Mouse (Mus musculus): ENCODE measurements at regions not wholly inside any gene's neighbourhood (a gene's known extent, or its start where the extent isn't known, plus 50 kb on each side); places are given as distances from the start of the nearest gene placed in this dataset.
A peak's percentile ranks its signal among the peaks of the same experiment; 100 is the strongest.
"Not testable (repeated sequence)": the region's sequence is repeated elsewhere in the genome, so short reads cannot be mapped to it uniquely, and the experiment has no call there.

DNA sequence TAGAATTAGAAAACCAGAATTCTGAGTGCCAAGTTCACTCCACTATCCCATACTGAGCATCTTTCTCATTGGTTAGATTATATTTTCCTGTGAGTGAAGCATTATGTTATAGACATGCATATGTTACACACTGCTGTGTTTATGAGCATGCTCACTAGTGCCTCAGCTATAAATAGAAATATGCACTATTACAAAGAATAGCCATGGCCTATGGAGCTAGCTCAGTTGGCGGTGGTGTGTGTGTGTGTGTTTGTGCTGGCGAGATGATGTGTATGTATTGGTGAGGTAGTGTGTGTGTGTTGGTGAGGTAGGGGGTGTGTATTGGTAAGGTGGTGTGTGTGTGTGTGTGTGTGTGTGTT, 106.2 kb downstream of the Sec31a start:
- Histone ChIP-seq H3K4me2 (replicated peaks) (no peak overlapping the region), H3K9ac (no peak overlapping the region), H3K4me3 (replicated peaks) (no peak overlapping the region), H3K27ac (no peak overlapping the region), H3K36me3 (no peaks in the 10 kb centered on the region), H3K9me3 (no peaks in the 10 kb centered on the region), H3K27me3 (replicated peaks) (no peaks in the 10 kb centered on the region), H3K4me1 (replicated peaks) (no peaks in the 10 kb centered on the region)
- ATAC-seq = no peak
- 89% methylated on average over 2 of the region's 2 CpGs for WGBS

DNA sequence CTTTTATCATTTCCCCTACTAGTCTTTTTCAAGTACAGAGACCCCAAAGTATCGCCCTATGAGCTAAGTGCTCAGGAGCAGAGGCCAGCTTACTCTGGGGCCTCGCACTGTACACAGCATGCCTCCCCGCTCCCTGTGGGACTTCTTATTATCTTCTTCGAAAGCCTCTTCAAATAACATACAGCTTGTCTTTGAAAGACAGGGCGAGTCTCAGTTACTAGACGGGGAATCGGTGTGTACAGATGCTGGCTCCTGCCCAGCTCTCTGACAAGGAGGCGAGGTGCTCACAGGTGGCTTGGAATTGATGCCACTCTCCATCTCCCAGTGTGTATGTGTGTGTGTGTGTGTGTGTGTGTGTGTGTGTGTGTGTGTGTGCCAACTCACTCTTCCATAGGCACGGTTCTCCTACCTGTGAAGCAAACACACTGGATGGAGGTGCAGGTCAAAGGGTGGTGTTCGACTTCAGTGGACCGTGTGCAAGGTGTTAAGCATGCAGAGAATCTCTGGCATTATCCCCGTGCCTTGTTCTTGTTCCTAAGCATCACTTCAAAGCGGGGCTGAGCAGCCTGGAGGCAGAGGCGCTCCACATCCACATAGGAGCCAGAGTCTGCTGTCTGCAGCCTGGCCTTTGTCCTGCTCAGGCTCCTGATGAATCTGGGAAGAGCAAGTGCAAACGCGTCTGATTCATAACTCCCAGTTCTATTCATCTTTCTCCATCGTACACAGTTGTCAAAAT, 106.8 kb downstream of the Sec31a start:
- Histone ChIP-seq H3K27ac (no peak overlapping the region), H3K4me1 (replicated peaks) (no peaks in the 10 kb centered on the region), H3K27me3 (replicated peaks) (no peaks in the 10 kb centered on the region), H3K4me2 (replicated peaks) (no peak overlapping the region), H3K9ac (no peak overlapping the region), H3K4me3 (replicated peaks) (no peak overlapping the region), H3K9me3 (no peaks in the 10 kb centered on the region), H3K36me3 (no peaks in the 10 kb centered on the region)
- ATAC-seq = no peak
- WGBS = 69% methylated on average over 17 of the region's 17 CpGs

DNA sequence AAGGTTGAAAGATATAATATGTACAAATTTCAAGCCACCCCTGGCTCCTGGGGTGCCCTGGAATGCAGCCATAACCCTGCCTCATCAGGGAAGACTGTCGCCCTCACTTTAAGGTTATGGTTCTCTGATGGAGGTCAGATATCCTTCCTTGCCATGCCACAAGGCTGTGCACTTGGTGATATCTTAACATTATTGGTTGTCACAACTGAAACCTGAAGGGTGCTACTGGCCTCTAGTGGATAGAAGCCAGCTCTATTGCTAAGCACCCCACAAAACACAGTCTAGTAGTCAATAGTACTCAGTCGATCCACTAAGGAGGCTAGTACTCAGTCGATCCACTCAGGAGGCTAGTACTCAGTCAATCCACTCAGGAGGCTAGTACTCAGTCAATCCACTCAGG, 111.6 kb downstream of the Sec31a start:
- Histone ChIP-seq H3K9me3 (no peaks in the 10 kb centered on the region), H3K4me3 (replicated peaks) (no peak overlapping the region), H3K27ac (no peak overlapping the region), H3K4me1 (replicated peaks) (no peaks in the 10 kb centered on the region), H3K36me3 (no peaks in the 10 kb centered on the region), H3K4me2 (replicated peaks) (no peak overlapping the region), H3K9ac (no peak overlapping the region), H3K27me3 (replicated peaks) (no peaks in the 10 kb centered on the region)
- 61% methylated on average over 3 of the region's 3 CpGs for WGBS
- no peak for ATAC-seq

DNA sequence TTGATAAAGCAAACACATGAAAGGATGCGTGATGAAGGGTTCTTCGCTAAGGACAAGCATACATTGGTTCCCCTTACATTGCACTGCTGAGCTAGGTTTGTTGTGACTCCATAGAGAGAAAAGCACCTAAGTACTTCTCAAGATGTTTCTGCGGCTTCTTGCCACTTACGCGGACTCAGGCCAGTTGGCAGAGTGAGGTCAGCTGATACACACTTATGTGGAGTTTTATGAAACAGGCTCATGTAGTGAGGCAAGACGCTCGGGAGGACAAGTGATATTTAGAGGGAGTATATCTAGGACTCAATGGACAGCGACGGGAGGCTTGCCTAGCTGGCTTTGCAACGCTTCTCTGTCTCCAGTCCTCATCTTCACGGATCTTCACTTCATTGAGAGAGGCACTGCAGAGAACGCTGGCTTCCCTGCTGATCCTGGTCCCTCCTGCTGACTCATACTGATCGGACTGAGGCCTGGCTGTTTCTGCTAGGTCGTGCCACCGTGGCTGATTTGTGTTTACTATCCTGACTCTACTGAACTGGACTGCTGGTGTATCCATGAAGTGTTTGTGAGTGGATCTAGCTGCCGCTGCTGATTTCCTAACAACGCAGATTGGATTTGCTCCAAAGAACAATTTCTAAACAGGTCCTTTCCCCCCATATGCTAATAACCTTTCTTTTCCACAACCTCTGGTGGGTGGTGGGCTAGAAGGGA, 113.8 kb downstream of the Sec31a start:
- Histone ChIP-seq H3K9me3 (no peaks in the 10 kb centered on the region), H3K4me3 (replicated peaks) (no peak overlapping the region), H3K27me3 (replicated peaks) (no peaks in the 10 kb centered on the region), H3K27ac (no peak overlapping the region), H3K4me2 (replicated peaks) (no peak overlapping the region), H3K9ac (no peak overlapping the region), H3K4me1 (replicated peaks) (no peaks in the 10 kb centered on the region), H3K36me3 (no peaks in the 10 kb centered on the region)
- WGBS = 75% methylated on average over 17 of the region's 17 CpGs
- ATAC-seq = no peak

DNA sequence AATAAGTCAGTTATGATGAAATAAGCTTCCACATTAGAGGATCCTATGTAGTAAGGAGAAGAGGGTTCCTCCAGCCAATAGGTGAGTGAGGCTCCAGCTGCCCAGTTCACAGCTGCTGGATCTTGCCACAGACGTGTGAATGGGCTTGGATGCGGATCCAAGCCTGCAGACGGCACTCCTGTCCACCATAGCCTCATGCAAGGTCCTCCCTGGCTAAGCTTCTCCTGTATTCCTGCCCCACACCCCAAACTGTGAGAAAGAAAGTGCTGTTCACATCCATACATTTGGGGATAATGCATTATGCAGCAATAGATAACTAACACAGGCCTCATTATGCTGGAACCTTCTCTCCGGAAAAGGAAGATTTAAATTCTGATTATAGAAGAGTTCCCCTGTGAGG, 116.9 kb downstream of the Sec31a start:
- Histone ChIP-seq H3K27me3 (replicated peaks) (no peaks in the 10 kb centered on the region), H3K4me2 (replicated peaks) (no peak overlapping the region), H3K4me3 (replicated peaks) (no peak overlapping the region), H3K9ac (no peak overlapping the region), H3K4me1 (replicated peaks) (no peaks in the 10 kb centered on the region), H3K9me3 (no peaks in the 10 kb centered on the region), H3K36me3 (no peaks in the 10 kb centered on the region), H3K27ac (no peak overlapping the region)
- WGBS = 80% methylated on average over 4 of the region's 4 CpGs
- no peak for ATAC-seq

DNA sequence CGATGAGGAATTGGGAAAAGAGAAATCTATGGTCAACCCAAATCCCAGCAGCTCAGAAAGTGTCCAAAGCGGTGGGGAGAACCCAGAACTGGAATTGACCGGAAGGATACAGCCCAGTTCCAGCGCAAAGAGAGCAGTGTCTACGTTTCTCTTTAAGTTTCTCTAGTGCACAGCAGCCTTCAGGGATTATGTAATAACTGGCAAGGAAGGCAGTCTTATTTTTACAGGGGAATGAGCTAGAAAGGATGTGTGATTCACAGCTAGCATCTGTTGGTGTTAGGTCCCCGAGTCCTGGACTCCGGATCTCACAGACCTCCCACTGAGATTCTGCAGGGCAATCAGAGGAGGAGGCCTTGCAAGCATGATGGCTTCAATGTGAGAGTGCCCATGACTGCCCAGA, 121.8 kb downstream of the Sec31a start:
- H3K9me3 ChIP-seq = no peaks in the 10 kb centered on the region
- no peak for ATAC-seq
- H3K27me3 ChIP-seq (replicated peaks) = no peaks in the 10 kb centered on the region
- H3K27ac ChIP-seq = no peak overlapping the region
- WGBS = 74% methylated on average over 7 of the region's 7 CpGs
- H3K4me3 ChIP-seq (replicated peaks) = no peak overlapping the region
- no peaks in the 10 kb centered on the region for H3K36me3 ChIP-seq
- H3K4me1 ChIP-seq (replicated peaks) = no peaks in the 10 kb centered on the region
- H3K9ac ChIP-seq = no peak overlapping the region
- no peak overlapping the region for H3K4me2 ChIP-seq (replicated peaks)

DNA sequence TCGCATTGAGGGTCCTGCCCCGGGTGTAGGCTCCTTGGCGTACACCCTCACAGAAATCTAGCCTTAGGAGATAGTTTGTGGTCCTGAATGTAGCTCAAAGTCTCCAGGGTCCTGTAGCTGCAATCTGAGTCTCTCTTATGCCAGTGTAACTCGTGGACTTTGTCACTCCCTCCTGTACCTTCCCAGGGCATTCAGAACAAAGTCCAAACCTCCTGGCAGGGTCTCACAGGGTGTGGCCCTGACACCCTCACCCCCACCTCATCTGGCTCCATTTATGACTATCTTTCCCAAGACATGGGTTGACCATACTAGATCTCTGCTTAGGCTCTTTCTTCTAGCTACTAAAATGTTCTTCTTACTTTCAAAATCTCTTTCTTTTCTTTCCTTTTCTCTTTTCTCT, 120.6 kb upstream of the Tmem150c start:
- H3K27ac ChIP-seq = no peak overlapping the region
- ATAC-seq = peak; percentile 70
- no peak overlapping the region for H3K4me3 ChIP-seq (replicated peaks)
- no peaks in the 10 kb centered on the region for H3K9me3 ChIP-seq
- H3K36me3 ChIP-seq = no peaks in the 10 kb centered on the region
- no peak overlapping the region for H3K4me2 ChIP-seq (replicated peaks)
- 84% methylated on average over 4 of the region's 4 CpGs for WGBS
- no peaks in the 10 kb centered on the region for H3K27me3 ChIP-seq (replicated peaks)
- no peaks in the 10 kb centered on the region for H3K4me1 ChIP-seq (replicated peaks)
- H3K9ac ChIP-seq = no peak overlapping the region

DNA sequence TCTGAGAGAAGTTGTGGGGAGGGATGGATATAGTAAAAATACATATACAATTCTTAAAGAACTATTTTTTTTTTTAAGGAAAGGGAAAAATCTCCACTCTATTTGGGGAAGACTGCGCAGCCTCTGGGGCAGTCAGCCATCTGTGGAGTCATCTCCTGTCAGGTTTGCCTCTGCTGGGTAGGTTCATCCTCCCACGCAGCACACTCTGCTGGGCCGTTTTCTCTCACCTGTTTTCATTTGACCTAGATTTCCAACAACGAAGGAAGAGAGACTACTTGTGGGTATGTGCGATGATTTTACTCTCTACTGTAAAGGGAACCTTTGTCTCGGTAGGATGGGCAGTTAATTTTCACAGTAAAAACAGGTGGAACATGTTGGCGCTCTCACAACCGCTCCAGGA, 119.9 kb upstream of the Tmem150c start:
- WGBS = 89% methylated on average over 8 of the region's 8 CpGs
- Histone ChIP-seq H3K4me3 (replicated peaks) (no peak overlapping the region), H3K9me3 (no peaks in the 10 kb centered on the region), H3K36me3 (no peaks in the 10 kb centered on the region), H3K9ac (no peak overlapping the region), H3K27me3 (replicated peaks) (no peaks in the 10 kb centered on the region), H3K4me1 (replicated peaks) (no peaks in the 10 kb centered on the region), H3K4me2 (replicated peaks) (no peak overlapping the region), H3K27ac (no peak overlapping the region)
- no peak for ATAC-seq

DNA sequence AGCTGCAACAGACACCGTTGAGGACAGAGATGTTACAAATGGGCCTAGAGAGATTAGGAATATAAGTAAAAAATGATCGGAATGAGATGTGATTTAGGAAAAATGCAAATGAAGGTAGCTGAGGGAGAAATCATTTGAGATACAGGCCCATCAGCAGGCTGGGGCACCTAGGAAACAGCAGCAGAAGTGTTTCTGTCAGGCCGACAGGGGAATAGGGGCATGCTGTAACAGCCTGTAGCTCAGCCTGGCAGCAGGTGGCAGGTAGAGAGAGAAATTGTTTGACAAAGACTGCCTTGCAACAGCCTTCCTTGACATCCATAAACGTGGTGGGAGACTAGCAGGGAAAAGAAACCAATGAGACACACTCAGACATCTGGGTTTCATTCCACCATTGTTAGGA, 115.1 kb upstream of the Tmem150c start:
- 66% methylated on average over 4 of the region's 4 CpGs for WGBS
- H3K4me2 ChIP-seq (replicated peaks) = no peak overlapping the region
- H3K36me3 ChIP-seq = no peaks in the 10 kb centered on the region
- no peaks in the 10 kb centered on the region for H3K27me3 ChIP-seq (replicated peaks)
- H3K4me3 ChIP-seq (replicated peaks) = no peak overlapping the region
- no peaks in the 10 kb centered on the region for H3K9me3 ChIP-seq
- H3K9ac ChIP-seq = no peak overlapping the region
- no peak for ATAC-seq
- H3K27ac ChIP-seq = no peak overlapping the region
- H3K4me1 ChIP-seq (replicated peaks) = no peaks in the 10 kb centered on the region

DNA sequence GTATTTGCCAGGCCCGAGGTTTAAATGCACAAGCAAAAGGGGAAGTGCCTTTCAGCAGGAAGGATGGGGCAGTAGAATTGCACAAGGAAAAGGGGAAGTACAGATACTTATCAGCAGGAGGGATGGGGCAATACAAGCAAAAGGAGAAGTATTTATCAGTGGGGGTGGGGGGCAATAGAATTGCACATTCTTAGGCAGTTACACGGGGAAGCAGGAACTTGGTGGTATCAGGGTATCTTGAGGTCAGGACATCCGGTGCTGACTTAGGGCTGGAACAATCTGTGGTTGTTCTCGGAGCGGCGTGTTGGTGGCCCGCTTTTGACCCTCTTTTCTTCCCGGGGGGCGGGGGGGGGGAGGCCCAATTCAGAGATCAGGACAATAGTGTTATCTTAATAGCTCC, 112.4 kb upstream of the Tmem150c start:
- H3K9ac ChIP-seq; ATAC-seq; H3K4me1 ChIP-seq (replicated peaks); H3K4me3 ChIP-seq (replicated peaks); H3K27me3 ChIP-seq (replicated peaks); H3K27ac ChIP-seq; H3K36me3 ChIP-seq; H3K4me2 ChIP-seq (replicated peaks); H3K9me3 ChIP-seq: not testable (repeated sequence)
- WGBS = 87% methylated on average over 9 of the region's 9 CpGs

DNA sequence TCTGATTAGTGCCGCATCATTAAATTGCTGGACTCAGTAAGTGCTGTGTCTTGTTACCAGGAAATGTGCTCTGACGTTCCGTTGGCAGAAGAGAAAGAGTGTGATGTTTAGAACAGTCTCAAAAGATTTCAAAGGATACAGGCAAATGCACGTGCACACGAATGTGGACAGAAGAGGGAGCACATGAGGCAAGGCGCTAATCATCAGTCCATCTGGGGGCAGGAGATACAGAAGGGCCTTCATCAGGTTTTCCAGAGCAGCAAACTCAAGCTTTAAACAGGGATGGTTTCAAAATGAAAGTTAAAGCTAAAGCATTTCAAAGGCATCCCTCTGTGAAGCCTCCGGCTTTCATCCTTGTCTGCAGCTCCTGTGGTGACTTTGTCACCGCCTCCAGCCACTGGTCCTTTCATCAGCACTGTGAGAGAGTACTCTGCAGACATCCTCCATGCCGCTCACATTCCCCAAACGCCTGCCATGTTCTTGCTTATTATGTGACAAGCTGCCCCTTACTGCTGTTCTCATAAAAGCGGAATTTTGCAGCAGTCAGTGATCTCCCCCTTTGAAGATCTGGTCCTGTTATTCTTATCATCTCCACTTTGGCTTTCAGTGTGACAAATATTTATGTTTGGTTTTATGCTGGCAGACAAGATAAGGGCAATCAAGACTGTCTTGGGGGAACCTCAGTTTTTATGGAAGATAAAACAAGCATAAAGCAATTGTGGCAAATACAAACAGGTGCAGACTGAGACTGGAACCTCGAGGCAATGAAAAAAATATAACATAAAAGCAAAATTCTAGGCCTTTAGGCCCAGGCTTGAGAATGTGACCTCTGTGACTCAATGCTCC, 111.5 kb upstream of the Tmem150c start:
- no peak for ATAC-seq
- H3K9ac ChIP-seq = no peak overlapping the region
- no peaks in the 10 kb centered on the region for H3K27me3 ChIP-seq (replicated peaks)
- WGBS = 69% methylated on average over 12 of the region's 12 CpGs
- H3K9me3 ChIP-seq = no peaks in the 10 kb centered on the region
- no peak overlapping the region for H3K4me2 ChIP-seq (replicated peaks)
- H3K27ac ChIP-seq = no peak overlapping the region
- H3K4me1 ChIP-seq (replicated peaks) = no peaks in the 10 kb centered on the region
- no peaks in the 10 kb centered on the region for H3K36me3 ChIP-seq
- no peak overlapping the region for H3K4me3 ChIP-seq (replicated peaks)

DNA sequence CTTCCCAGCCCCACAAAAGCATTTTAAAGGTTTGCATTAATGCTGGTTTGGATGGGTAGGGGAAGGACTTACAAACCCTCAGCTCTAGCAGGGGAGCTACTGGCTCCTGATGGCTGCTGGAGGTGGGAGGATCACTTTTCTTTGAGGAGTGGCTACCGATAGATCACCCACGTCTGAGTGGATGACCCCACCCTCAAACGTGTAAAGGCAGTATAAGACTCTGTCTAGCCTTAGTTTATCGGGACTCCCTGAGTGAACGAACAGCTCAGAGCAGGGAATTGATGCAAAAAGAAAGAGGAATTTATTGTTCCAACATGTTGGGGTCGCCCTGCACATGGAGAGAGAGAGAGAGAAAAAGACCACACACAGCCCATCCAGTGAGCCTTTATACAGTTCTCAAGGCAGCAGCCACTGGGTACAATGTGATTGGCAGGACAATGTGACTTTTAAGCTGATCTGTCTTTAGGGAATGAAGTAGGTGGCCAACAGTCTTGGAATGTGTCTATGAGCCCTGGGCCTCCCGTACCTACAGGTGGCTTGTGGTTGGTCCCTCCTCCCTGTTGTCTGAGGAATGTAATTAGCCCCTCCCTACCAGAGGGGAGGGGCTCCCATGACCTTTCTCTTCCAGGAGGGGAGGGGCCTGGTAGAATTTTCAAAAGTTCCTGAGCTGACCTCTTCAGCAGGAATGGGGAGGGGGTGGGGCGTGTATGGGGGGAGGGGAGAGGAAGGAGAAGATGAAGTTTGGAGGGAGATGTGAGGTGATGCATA, 108.7 kb upstream of the Tmem150c start:
- H3K4me3 ChIP-seq (replicated peaks) = no peak overlapping the region
- no peak overlapping the region for H3K27ac ChIP-seq
- no peak for ATAC-seq
- H3K36me3 ChIP-seq = no peaks in the 10 kb centered on the region
- H3K27me3 ChIP-seq (replicated peaks) = no peaks in the 10 kb centered on the region
- no peaks in the 10 kb centered on the region for H3K9me3 ChIP-seq
- H3K9ac ChIP-seq = no peak overlapping the region
- WGBS = 67% methylated on average over 8 of the region's 8 CpGs
- H3K4me2 ChIP-seq (replicated peaks) = no peak overlapping the region
- H3K4me1 ChIP-seq (replicated peaks) = no peaks in the 10 kb centered on the region
